Mouse (Mus musculus) small intestine, adult 10 weeks (tissue): ENCODE results near the gene 2610301B20Rik. TPM values are rescaled to one million over a fixed set of nuclear protein-coding genes. Genes with fewer than 3 reads are reported as not detected.

Experiments used
- polyA plus RNA-seq: library from polyadenylated mRNA; stranded (reverse); fragments of 350-450 nt; fragmentation: Illumina TruSeq; extraction: RNeasy Lipid Tissue Mini Kit (QIAGEN cat#74804); gene quantifications from one replicate; pipeline ENCODE4 v1.2.3, GENCODE M21; 2014; ENCODE audit warnings: low replicate concordance

The 2610301B20Rik gene
- polyA plus RNA-seq: 14.1 TPM

GRCm38 (mm10) chr4:10873920-10874665 lies at the start of gene 2610301B20Rik:
2610301B20Rik (plus strand) TSS chr4:10874498.

